Mouse (Mus musculus) megakaryocyte, embryonic 14.5 days (primary cell): Measurements from ENCODE around the gene Il17ra. TPM values are rescaled to one million over a fixed set of nuclear protein-coding genes. Genes with fewer than 3 reads are reported as not detected.

Source experiments
- H3K27me3 ChIP-seq: replicated peaks from 2 replicates; pipeline ENCODE3; 2012; ENCODE audit warnings: inconsistent platforms
- H3K36me3 ChIP-seq: replicated peaks from 2 replicates; pipeline ENCODE3; 2012; ENCODE audit warnings: low read length, inconsistent platforms, mixed read lengths
- H3K4me1 ChIP-seq: 2 replicates; pipeline ENCODE4 v1.6.1; 2012; ENCODE audit warnings: inconsistent platforms
- H3K4me3 ChIP-seq: replicated peaks from 2 replicates; pipeline ENCODE3; 2012; ENCODE audit warnings: moderate library complexity, mild to moderate bottlenecking, inconsistent platforms
- H3K9me3 ChIP-seq: 2 replicates; pipeline ENCODE4 v1.6.1; 2012; ENCODE audit warnings: inconsistent platforms
- FLI1 ChIP-seq: IDR thresholded peaks from 2 replicates; pipeline ENCODE4 v1.6.1; 2012; ENCODE audit warnings: low read length, inconsistent platforms, mixed read lengths
- GATA1 ChIP-seq: IDR thresholded peaks from 3 replicates; pipeline ENCODE4 v1.6.1; 2012; ENCODE audit warnings: mixed read lengths, low read length, inconsistent platforms, borderline replicate concordance
- polyA plus RNA-seq: library from polyadenylated mRNA; stranded (reverse); fragments of >175 nt; gene quantifications from 2 replicates; pipeline ENCODE4 v1.2.3, GENCODE M21; 2012; ENCODE audit warnings: low replicate concordance; ENCODE audit not compliant: insufficient read depth

The Il17ra gene
- polyA plus RNA-seq, 1 experiment = 11.2 TPM

DNA sequence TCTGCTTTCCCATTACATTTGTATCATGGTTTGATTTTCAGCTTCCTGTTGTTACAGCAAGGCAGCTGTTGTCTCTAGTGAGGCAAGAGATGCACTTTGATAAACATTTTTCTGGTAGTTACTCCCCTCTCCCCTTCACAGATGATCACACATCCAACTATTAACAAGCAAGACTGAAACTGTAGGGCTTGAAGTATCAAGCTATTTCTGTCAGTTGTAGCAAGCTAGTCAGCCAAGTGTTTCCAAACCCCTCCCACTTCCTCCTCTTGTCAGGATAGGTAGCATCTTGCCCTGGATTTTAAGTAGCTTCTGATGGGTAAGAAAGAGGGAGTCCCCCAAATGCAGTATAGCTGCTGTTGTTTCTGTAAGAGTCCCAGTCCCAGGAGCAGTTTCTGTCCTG lies 6.7 kb downstream of the Il17ra start:
- Histone ChIP-seq H3K9me3 (no peaks in the 10 kb centered on the region), H3K27me3 (no peaks in the 10 kb centered on the region), H3K36me3 (peaks cover 29% of the 10 kb centered on the region), H3K4me3 (no peak overlapping the region), H3K4me1 (peaks cover 90% of the 10 kb centered on the region)
- TF ChIP-seq FLI1 = no peak
- no peak for TF ChIP-seq GATA1

DNA sequence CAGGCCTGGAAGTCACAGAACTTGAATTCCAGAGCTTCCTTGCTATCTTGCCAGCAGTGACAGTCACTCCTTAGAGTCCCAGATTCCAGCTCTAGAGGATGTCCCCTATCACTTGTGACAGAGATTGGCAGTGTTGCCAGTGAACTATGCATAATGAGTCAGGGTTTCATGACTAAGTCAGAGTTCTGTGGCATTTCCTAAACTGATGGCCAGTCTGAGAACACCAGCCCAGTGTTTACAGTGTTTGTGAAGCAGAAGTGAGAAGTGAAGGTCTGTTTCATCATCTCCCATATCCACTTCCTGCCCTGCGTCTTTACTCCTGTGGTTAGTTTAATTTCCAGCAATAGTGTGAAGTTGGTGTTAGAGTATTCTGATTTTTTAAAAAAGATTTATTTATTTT lies 7.6 kb downstream of the Il17ra start:
- TF ChIP-seq GATA1 (no peak), FLI1 (no peak)
- H3K4me1 ChIP-seq = peaks cover 81% of the 10 kb centered on the region
- H3K36me3 ChIP-seq = peaks cover 38% of the 10 kb centered on the region
- H3K4me3 ChIP-seq = no peak overlapping the region
- peaks cover 1% of the 10 kb centered on the region for H3K27me3 ChIP-seq
- H3K9me3 ChIP-seq = no peaks in the 10 kb centered on the region

- no peak for TF ChIP-seq GATA1
- TF ChIP-seq FLI1 = no peak
- H3K27me3 ChIP-seq = peaks cover 1% of the 10 kb centered on the region
- peaks cover 70% of the 10 kb centered on the region for H3K4me1 ChIP-seq
- H3K4me3 ChIP-seq = peak overlapping the region; percentile 69
- peaks cover 51% of the 10 kb centered on the region for H3K36me3 ChIP-seq
- no peaks in the 10 kb centered on the region for H3K9me3 ChIP-seq
Observed at GRCm38 (mm10) chr6:120471991-120472441, 9.0 kb downstream of the Il17ra start.

DNA sequence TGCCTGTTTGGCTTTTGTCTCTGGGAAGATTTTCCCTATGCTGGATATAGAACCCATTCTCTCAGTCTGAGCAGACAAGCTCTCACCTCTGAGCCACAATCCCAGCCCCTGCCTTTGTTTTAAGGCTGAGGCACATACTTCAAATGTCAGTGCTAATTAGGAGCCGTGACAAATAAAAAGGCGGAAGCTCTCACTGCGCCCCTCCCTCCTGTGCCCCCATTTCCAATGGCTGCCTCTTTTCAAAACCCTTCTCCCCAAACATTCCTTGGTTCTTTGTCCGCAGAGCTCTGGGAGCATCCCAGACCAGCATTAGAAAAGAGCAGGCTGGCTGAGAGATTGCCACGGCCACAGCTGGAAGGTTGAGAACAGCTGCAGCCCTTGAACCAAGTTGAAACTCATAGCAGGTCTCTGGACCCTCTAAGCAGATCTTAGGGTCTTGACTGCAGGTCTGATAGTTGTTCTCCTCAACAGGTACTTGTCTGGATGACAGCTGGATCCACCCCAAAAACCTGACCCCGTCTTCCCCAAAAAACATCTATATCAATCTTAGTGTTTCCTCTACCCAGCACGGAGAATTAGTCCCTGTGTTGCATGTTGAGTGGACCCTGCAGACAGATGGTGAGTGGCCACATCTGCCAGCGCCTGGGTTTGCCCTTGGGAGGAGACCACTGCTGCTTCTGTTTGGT lies 9.6 kb downstream of the Il17ra start:
- TF ChIP-seq GATA1 = no peak
- peaks cover 68% of the 10 kb centered on the region for H3K4me1 ChIP-seq
- H3K4me3 ChIP-seq = no peak overlapping the region
- H3K9me3 ChIP-seq = no peaks in the 10 kb centered on the region
- H3K27me3 ChIP-seq = peaks cover 1% of the 10 kb centered on the region
- peaks cover 57% of the 10 kb centered on the region for H3K36me3 ChIP-seq

- no peak for TF ChIP-seq FLI1
- Histone ChIP-seq H3K27me3 (peaks cover 1% of the 10 kb centered on the region), H3K4me1 (peaks cover 67% of the 10 kb centered on the region), H3K4me3 (peak overlapping the region; percentile 31), H3K36me3 (peaks cover 63% of the 10 kb centered on the region), H3K9me3 (no peaks in the 10 kb centered on the region)
Observed at GRCm38 (mm10) chr6:120473427-120473826, 10.4 kb downstream of the Il17ra start.

DNA sequence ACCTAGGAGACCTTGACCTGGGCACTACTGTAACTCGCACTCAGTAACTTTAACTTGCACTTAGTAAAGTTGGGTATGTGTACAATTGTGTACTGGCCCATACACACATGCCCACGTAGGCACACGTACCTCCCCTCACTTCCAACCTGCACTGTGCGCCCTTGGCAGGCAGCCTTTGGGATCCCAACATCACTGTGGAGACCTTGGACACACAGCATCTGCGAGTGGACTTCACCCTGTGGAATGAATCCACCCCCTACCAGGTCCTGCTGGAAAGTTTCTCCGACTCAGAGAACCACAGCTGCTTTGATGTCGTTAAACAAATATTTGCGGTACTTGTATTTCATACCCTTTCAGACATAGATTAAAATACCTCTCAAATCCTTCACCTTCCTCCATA lies 12.2 kb downstream of the Il17ra start:
- Histone ChIP-seq H3K4me1 (peaks cover 68% of the 10 kb centered on the region), H3K27me3 (peaks cover 1% of the 10 kb centered on the region), H3K4me3 (no peak overlapping the region), H3K9me3 (no peaks in the 10 kb centered on the region), H3K36me3 (peaks cover 82% of the 10 kb centered on the region)
- TF ChIP-seq GATA1 (no peak), FLI1 (no peak)

DNA sequence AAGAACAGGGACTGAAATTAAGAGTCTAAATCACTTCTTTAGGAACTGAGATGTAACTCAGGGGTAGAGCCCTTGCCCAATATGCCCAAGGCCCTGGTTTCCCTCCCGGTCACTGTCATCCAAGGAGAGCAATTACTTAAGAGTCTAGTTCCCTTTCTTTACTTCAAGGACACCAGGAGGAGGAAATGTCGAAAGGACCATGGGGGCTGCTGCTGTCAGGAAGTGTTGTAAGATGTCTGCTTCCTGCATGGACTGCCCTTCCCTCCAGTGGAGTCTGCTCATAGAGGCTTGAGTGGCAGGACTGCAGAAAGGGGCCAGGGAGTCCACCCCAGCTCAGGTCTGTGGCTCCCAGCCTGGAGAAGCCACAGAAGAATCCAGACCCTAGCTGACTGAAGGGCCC lies 16.3 kb downstream of the Il17ra start:
- Histone ChIP-seq H3K27me3 (peaks cover 1% of the 10 kb centered on the region), H3K36me3 (peaks cover 96% of the 10 kb centered on the region), H3K4me3 (no peak overlapping the region), H3K9me3 (no peaks in the 10 kb centered on the region), H3K4me1 (peaks cover 59% of the 10 kb centered on the region)
- no peak for TF ChIP-seq FLI1
- no peak for TF ChIP-seq GATA1

- Histone ChIP-seq H3K9me3 (no peaks in the 10 kb centered on the region), H3K4me3 (no peak overlapping the region), H3K36me3 (peaks cover 91% of the 10 kb centered on the region), H3K4me1 (peaks cover 70% of the 10 kb centered on the region), H3K27me3 (no peaks in the 10 kb centered on the region)
- TF ChIP-seq FLI1 (no peak), GATA1 (no peak)
Observed at GRCm38 (mm10) chr6:120480361-120480760, 17.3 kb downstream of the Il17ra start.

DNA sequence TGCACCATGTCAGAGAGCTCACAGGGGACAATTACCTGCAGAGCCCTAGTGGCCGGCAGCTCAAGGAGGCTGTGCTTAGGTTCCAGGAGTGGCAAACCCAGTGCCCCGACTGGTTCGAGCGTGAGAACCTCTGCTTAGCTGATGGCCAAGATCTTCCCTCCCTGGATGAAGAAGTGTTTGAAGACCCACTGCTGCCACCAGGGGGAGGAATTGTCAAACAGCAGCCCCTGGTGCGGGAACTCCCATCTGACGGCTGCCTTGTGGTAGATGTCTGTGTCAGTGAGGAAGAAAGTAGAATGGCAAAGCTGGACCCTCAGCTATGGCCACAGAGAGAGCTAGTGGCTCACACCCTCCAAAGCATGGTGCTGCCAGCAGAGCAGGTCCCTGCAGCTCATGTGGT lies 18.5 kb downstream of the Il17ra start:
- Histone ChIP-seq H3K9me3 (no peaks in the 10 kb centered on the region), H3K4me1 (peaks cover 81% of the 10 kb centered on the region), H3K27me3 (no peaks in the 10 kb centered on the region), H3K4me3 (no peak overlapping the region), H3K36me3 (peaks cover 79% of the 10 kb centered on the region)
- TF ChIP-seq FLI1 = no peak
- no peak for TF ChIP-seq GATA1

DNA sequence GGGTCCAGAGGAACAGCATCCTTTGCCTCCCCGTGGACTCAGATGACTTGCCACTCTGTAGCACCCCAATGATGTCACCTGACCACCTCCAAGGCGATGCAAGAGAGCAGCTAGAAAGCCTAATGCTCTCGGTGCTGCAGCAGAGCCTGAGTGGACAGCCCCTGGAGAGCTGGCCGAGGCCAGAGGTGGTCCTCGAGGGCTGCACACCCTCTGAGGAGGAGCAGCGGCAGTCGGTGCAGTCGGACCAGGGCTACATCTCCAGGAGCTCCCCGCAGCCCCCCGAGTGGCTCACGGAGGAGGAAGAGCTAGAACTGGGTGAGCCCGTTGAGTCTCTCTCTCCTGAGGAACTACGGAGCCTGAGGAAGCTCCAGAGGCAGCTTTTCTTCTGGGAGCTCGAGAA lies 19.0 kb downstream of the Il17ra start:
- Histone ChIP-seq H3K36me3 (peaks cover 74% of the 10 kb centered on the region), H3K4me1 (peaks cover 84% of the 10 kb centered on the region)

More for the DNA sequence above, 19.0 kb downstream of the Il17ra start:
- H3K9me3 ChIP-seq = no peaks in the 10 kb centered on the region
- no peak overlapping the region for H3K4me3 ChIP-seq
- TF ChIP-seq GATA1 = no peak
- TF ChIP-seq FLI1 = no peak
- no peaks in the 10 kb centered on the region for H3K27me3 ChIP-seq
